Mouse (Mus musculus): Measurements from ENCODE around the gene Cfap69. TPM values are rescaled to one million over a fixed set of nuclear protein-coding genes. Genes with fewer than 3 reads are reported as not detected.

The Cfap69 gene
- 2.5 and 2.7 TPM in 2 replicates for polyA plus RNA-seq (2015; fragmentation: Nextera tagmentation; extraction: Ambion mirVana)

GRCm38 (mm10) chr5:5663655-5664370 lies at the start of gene Cfap69:
TSS of gene Cfap69 (minus strand) at chr5:5664239.
- H3K4me3 ChIP-seq, result peak within 1 kb of the TSS; percentile 74
- under 1% methylated on average over 47 of the region's 48 CpGs for WGBS
- H3K9me3 ChIP-seq, result no peaks in the 10 kb centered on the region
- H3K36me3 ChIP-seq, result peaks cover 1% of the 10 kb centered on the region; the same call in 1 of the 2 replicates
- H3K4me2 ChIP-seq (replicated peaks), result peak within 1 kb of the TSS; percentile 97
- ATAC-seq (ENCODE audit: low FRiP score, low read depth), result peak; percentile 98
- no peak within 1 kb of the TSS for H3K27ac ChIP-seq
- peak within 1 kb of the TSS; percentile 81 for H3K9ac ChIP-seq
- peaks cover 6% of the 10 kb centered on the region for H3K4me1 ChIP-seq
- peaks cover 5% of the 10 kb centered on the region; the same call in 1 of the 2 replicates for H3K27me3 ChIP-seq

- 76% methylated on average over 4 of the region's 4 CpGs for WGBS
- no peak overlapping the region for H3K9ac ChIP-seq
These were observed 47.0 kb upstream of the Cfap69 start for GRCm38 (mm10) chr5:5711032-5711431.

GRCm38 (mm10) chr5:5707341-5708278 lies 43.6 kb upstream of the Cfap69 start:
- Histone ChIP-seq H3K9me3 (no peaks in the 10 kb centered on the region), H3K4me3 (peak overlapping the region; percentile 30), H3K4me2 (replicated peaks) (peak overlapping the region; percentile 49), H3K27ac (no peak overlapping the region), H3K36me3 (no peaks in the 10 kb centered on the region), H3K27me3 (no peaks in the 10 kb centered on the region), H3K9ac (0 out of 2 replicates have a peak overlapping the region, but pooled peaks have one; percentile 21), H3K4me1 (peaks cover 10% of the 10 kb centered on the region; the same call in 1 of the 2 replicates)
- WGBS, result 35% methylated on average over 13 of the region's 13 CpGs
- ATAC-seq (ENCODE audit: low FRiP score, low read depth), result no peak; the same call in 1 of the 2 replicates

More at GRCm38 (mm10) chr5:5711032-5711431, 47.0 kb upstream of the Cfap69 start:
- no peak for ATAC-seq (ENCODE audit: low FRiP score, low read depth)
- H3K9me3 ChIP-seq, result no peaks in the 10 kb centered on the region
- no peak overlapping the region for H3K4me3 ChIP-seq
- H3K4me1 ChIP-seq, result peaks cover 10% of the 10 kb centered on the region; the same call in 1 of the 2 replicates
- H3K27me3 ChIP-seq, result no peaks in the 10 kb centered on the region
- H3K4me2 ChIP-seq (replicated peaks), result no peak overlapping the region
- no peaks in the 10 kb centered on the region for H3K36me3 ChIP-seq
- no peak overlapping the region for H3K27ac ChIP-seq

GRCm38 (mm10) chr5:5705019-5705418 lies 41.0 kb upstream of the Cfap69 start:
- H3K27ac ChIP-seq, result no peak overlapping the region
- H3K9me3 ChIP-seq, result no peaks in the 10 kb centered on the region
- peaks cover 10% of the 10 kb centered on the region; the same call in 1 of the 2 replicates for H3K4me1 ChIP-seq
- 27% methylated on average over 2 of the region's 2 CpGs for WGBS
- H3K9ac ChIP-seq, result no peak overlapping the region
- no peak overlapping the region for H3K4me3 ChIP-seq
- no peak for ATAC-seq (ENCODE audit: low FRiP score, low read depth)
- no peaks in the 10 kb centered on the region for H3K36me3 ChIP-seq
- no peak overlapping the region for H3K4me2 ChIP-seq (replicated peaks)
- H3K27me3 ChIP-seq, result no peaks in the 10 kb centered on the region

GRCm38 (mm10) chr5:5700386-5700785 lies 36.3 kb upstream of the Cfap69 start:
- Histone ChIP-seq H3K9me3 (no peaks in the 10 kb centered on the region), H3K36me3 (no peaks in the 10 kb centered on the region), H3K4me2 (replicated peaks) (no peak overlapping the region), H3K27ac (no peak overlapping the region), H3K27me3 (no peaks in the 10 kb centered on the region), H3K9ac (no peak overlapping the region), H3K4me3 (no peak overlapping the region), H3K4me1 (no peaks in the 10 kb centered on the region)
- 83% methylated on average over 2 of the region's 2 CpGs for WGBS
- no peak for ATAC-seq (ENCODE audit: low FRiP score, low read depth)

- 61% methylated on average over 3 of the region's 3 CpGs for WGBS
These were observed 34.8 kb upstream of the Cfap69 start for GRCm38 (mm10) chr5:5698830-5699229.

GRCm38 (mm10) chr5:5695401-5695942 lies 31.4 kb upstream of the Cfap69 start:
- H3K27me3 ChIP-seq, result no peaks in the 10 kb centered on the region
- H3K9ac ChIP-seq, result no peak overlapping the region
- no peaks in the 10 kb centered on the region for H3K4me1 ChIP-seq
- no peak for ATAC-seq (ENCODE audit: low FRiP score, low read depth)
- H3K27ac ChIP-seq, result no peak overlapping the region
- 84% methylated on average over 5 of the region's 5 CpGs for WGBS
- H3K36me3 ChIP-seq, result no peaks in the 10 kb centered on the region
- H3K9me3 ChIP-seq, result no peaks in the 10 kb centered on the region
- no peak overlapping the region for H3K4me2 ChIP-seq (replicated peaks)
- no peak overlapping the region for H3K4me3 ChIP-seq

More at GRCm38 (mm10) chr5:5698830-5699229, 34.8 kb upstream of the Cfap69 start:
- Histone ChIP-seq H3K4me2 (replicated peaks) (no peak overlapping the region), H3K4me1 (no peaks in the 10 kb centered on the region), H3K9ac (no peak overlapping the region), H3K9me3 (no peaks in the 10 kb centered on the region), H3K27me3 (no peaks in the 10 kb centered on the region), H3K4me3 (no peak overlapping the region), H3K27ac (no peak overlapping the region), H3K36me3 (no peaks in the 10 kb centered on the region)
- ATAC-seq (ENCODE audit: low FRiP score, low read depth), result no peak

GRCm38 (mm10) chr5:5693956-5694653 lies 30.1 kb upstream of the Cfap69 start, which contains the start of gene Steap2:
TSS of gene Steap2 (minus strand) at chr5:5694578.
- no peaks in the 10 kb centered on the region for H3K4me1 ChIP-seq
- H3K4me2 ChIP-seq (replicated peaks), result peak within 1 kb of the TSS; percentile 74
- ATAC-seq (ENCODE audit: low FRiP score, low read depth), result peak; percentile 93
- no peaks in the 10 kb centered on the region for H3K27me3 ChIP-seq
- no peaks in the 10 kb centered on the region for H3K36me3 ChIP-seq
- H3K4me3 ChIP-seq, result peak within 1 kb of the TSS; percentile 76
- under 1% methylated on average over 46 of the region's 66 CpGs for WGBS
- H3K9ac ChIP-seq, result peak within 1 kb of the TSS; percentile 89
- no peaks in the 10 kb centered on the region for H3K9me3 ChIP-seq
- H3K27ac ChIP-seq, result peak within 1 kb of the TSS; percentile 70; the same call in 1 of the 2 replicates

- WGBS, result under 1% methylated on average over 29 of the region's 29 CpGs
- H3K4me1 ChIP-seq, result peaks cover 1% of the 10 kb centered on the region; the same call in 1 of the 2 replicates
- H3K27ac ChIP-seq, result peak overlapping the region; percentile 70; the same call in 1 of the 2 replicates
- H3K4me2 ChIP-seq (replicated peaks), result peak overlapping the region; percentile 74
- peak; percentile 74 for ATAC-seq (ENCODE audit: low FRiP score, low read depth)
- peak overlapping the region; percentile 89 for H3K9ac ChIP-seq
- no peaks in the 10 kb centered on the region for H3K9me3 ChIP-seq
- peak overlapping the region; percentile 76 for H3K4me3 ChIP-seq
- H3K36me3 ChIP-seq, result no peaks in the 10 kb centered on the region
- H3K27me3 ChIP-seq, result no peaks in the 10 kb centered on the region
These were observed 29.5 kb upstream of the Cfap69 start for GRCm38 (mm10) chr5:5693541-5693955.

- Histone ChIP-seq H3K4me1 (peaks cover 9% of the 10 kb centered on the region; the same call in 1 of the 2 replicates), H3K27ac (no peak overlapping the region), H3K4me2 (replicated peaks) (no peak overlapping the region; the same call in 1 of the 2 replicates), H3K27me3 (no peaks in the 10 kb centered on the region), H3K36me3 (no peaks in the 10 kb centered on the region), H3K4me3 (no peak overlapping the region), H3K9me3 (no peaks in the 10 kb centered on the region), H3K9ac (no peak overlapping the region)
- WGBS, result 45% methylated on average over 4 of the region's 4 CpGs
- ATAC-seq (ENCODE audit: low FRiP score, low read depth), result no peak
These were observed 28.2 kb upstream of the Cfap69 start for GRCm38 (mm10) chr5:5692167-5692738.
